Mouse (Mus musculus) forebrain, embryonic 16.5 days (tissue): ENCODE data around the gene Idh2. TPM values are rescaled to one million over a fixed set of nuclear protein-coding genes. Genes with fewer than 3 reads are reported as not detected.

Experiments
- ATAC-seq: fragments of 200-750 bp; cut with Nextera tagmentation; 2 replicates; pipeline ENCODE4 v1.8.0; 2017; ENCODE audit warnings: mild to moderate bottlenecking, moderate library complexity
- H3K27ac ChIP-seq: fragments of 300-500 bp; sonication (generic); 2 replicates; pipeline ENCODE4 v1.5.1; 2014; ENCODE audit warnings: low read length, control low read depth
- H3K27me3 ChIP-seq: fragments of 300-500 bp; sonication (generic); replicated peaks from 2 replicates; pipeline ENCODE4 v1.6.1; 2014; ENCODE audit warnings: low read length; ENCODE audit not compliant: control insufficient read depth, insufficient read depth
- H3K36me3 ChIP-seq: fragments of 300-500 bp; sonication (generic); 2 replicates; pipeline ENCODE4 v1.6.1; 2014; ENCODE audit not compliant: control insufficient read depth, insufficient read depth
- H3K4me1 ChIP-seq: fragments of 300-500 bp; sonication (generic); replicated peaks from 2 replicates; pipeline ENCODE4 v1.6.1; 2014; ENCODE audit warnings: low read length; ENCODE audit not compliant: control insufficient read depth, insufficient read depth
- H3K4me2 ChIP-seq: fragments of 300-500 bp; sonication (generic); 2 replicates; pipeline ENCODE4 v1.6.1; 2014; ENCODE audit warnings: mild to moderate bottlenecking, low read length, control low read depth
- H3K4me3 ChIP-seq: fragments of 300-500 bp; sonication (generic); replicated peaks from 2 replicates; pipeline ENCODE4 v1.5.1; 2014; ENCODE audit warnings: mild to moderate bottlenecking, low read length, control low read depth
- H3K9ac ChIP-seq: fragments of 300-500 bp; sonication (generic); replicated peaks from 2 replicates; pipeline ENCODE4 v1.6.1; 2014; ENCODE audit warnings: low read depth, low read length, control low read depth
- H3K9me3 ChIP-seq: fragments of 300-500 bp; sonication (generic); 2 replicates; pipeline ENCODE4 v1.6.1; 2016; ENCODE audit warnings: low read length; ENCODE audit not compliant: control insufficient read depth
- WGBS: fragments of 180-500 bp; shearing (Covaris S2); extraction: QIAGEN DNeasy Blood & Tissue Kit; methylation state at CpG from one replicate; pipeline ENCODE4 v1.1.7; 2014; 5-methylcytosine and 5-hydroxymethylcytosine counted together
- polyA plus RNA-seq: library from polyadenylated mRNA; unstranded; fragments of >200 nt; fragmentation: Nextera tagmentation; extraction: Ambion mirVana; gene quantifications from 2 replicates; pipeline ENCODE4 v1.2.1, GENCODE M21; 2015

Gene Idh2
- polyA plus RNA-seq, 1 experiment from 2014 or later = 286 TPM

- no peaks in the 10 kb centered on the region for H3K27me3 ChIP-seq
- ATAC-seq = no peak
- H3K36me3 ChIP-seq = no peaks in the 10 kb centered on the region
- H3K4me2 ChIP-seq = no peak overlapping the region
- peaks cover 11% of the 10 kb centered on the region for H3K4me1 ChIP-seq
- no peak overlapping the region for H3K4me3 ChIP-seq
- H3K9ac ChIP-seq = no peak overlapping the region
- no peaks in the 10 kb centered on the region for H3K9me3 ChIP-seq
- H3K27ac ChIP-seq = no peak overlapping the region
- 47% methylated on average over 12 of the region's 12 CpGs for WGBS
Measured at GRCm38 (mm10) chr7:80130344-80131055, 15.3 kb upstream of the Idh2 start.

- no peaks in the 10 kb centered on the region for H3K36me3 ChIP-seq
- H3K9ac ChIP-seq = no peak overlapping the region
- no peak overlapping the region for H3K27ac ChIP-seq
- no peaks in the 10 kb centered on the region for H3K27me3 ChIP-seq
- no peaks in the 10 kb centered on the region for H3K9me3 ChIP-seq
- peaks cover 3% of the 10 kb centered on the region for H3K4me1 ChIP-seq
- no peak overlapping the region for H3K4me2 ChIP-seq
- H3K4me3 ChIP-seq = no peak overlapping the region
- 66% methylated on average over 4 of the region's 4 CpGs for WGBS
- no peak for ATAC-seq
Measured at GRCm38 (mm10) chr7:80129278-80129677, 14.1 kb upstream of the Idh2 start.

- H3K4me3 ChIP-seq = no peak overlapping the region
- WGBS = 88% methylated on average over 2 of the region's 2 CpGs
- no peak for ATAC-seq
Measured at GRCm38 (mm10) chr7:80123672-80124071, 8.5 kb upstream of the Idh2 start.

GRCm38 (mm10) chr7:80123115-80123514 is 7.9 kb upstream of the Idh2 start:
- WGBS = 55% methylated on average over 4 of the region's 4 CpGs
- Histone ChIP-seq H3K4me2 (no peak overlapping the region), H3K4me1 (no peaks in the 10 kb centered on the region), H3K9ac (no peak overlapping the region), H3K27me3 (no peaks in the 10 kb centered on the region), H3K36me3 (no peaks in the 10 kb centered on the region), H3K4me3 (no peak overlapping the region), H3K9me3 (no peaks in the 10 kb centered on the region), H3K27ac (no peak overlapping the region)
- ATAC-seq = no peak

More at GRCm38 (mm10) chr7:80123672-80124071, 8.5 kb upstream of the Idh2 start:
- H3K36me3 ChIP-seq = no peaks in the 10 kb centered on the region
- no peaks in the 10 kb centered on the region for H3K27me3 ChIP-seq
- H3K4me1 ChIP-seq = no peaks in the 10 kb centered on the region
- no peak overlapping the region for H3K4me2 ChIP-seq
- no peak overlapping the region for H3K9ac ChIP-seq
- no peaks in the 10 kb centered on the region for H3K9me3 ChIP-seq
- H3K27ac ChIP-seq = no peak overlapping the region

GRCm38 (mm10) chr7:80121083-80121482 is 5.9 kb upstream of the Idh2 start:
- Histone ChIP-seq H3K4me1 (peaks cover 3% of the 10 kb centered on the region), H3K9me3 (no peaks in the 10 kb centered on the region), H3K9ac (no peak overlapping the region), H3K27me3 (no peaks in the 10 kb centered on the region), H3K4me3 (no peak overlapping the region), H3K27ac (no peak overlapping the region), H3K4me2 (no peak overlapping the region), H3K36me3 (no peaks in the 10 kb centered on the region)
- ATAC-seq = no peak
- 59% methylated on average over 5 of the region's 5 CpGs for WGBS

GRCm38 (mm10) chr7:80119198-80119597 is 4.0 kb upstream of the Idh2 start:
- Histone ChIP-seq H3K9ac (no peak overlapping the region), H3K36me3 (no peaks in the 10 kb centered on the region), H3K4me1 (peaks cover 11% of the 10 kb centered on the region), H3K4me2 (no peak overlapping the region), H3K27me3 (no peaks in the 10 kb centered on the region), H3K9me3 (no peaks in the 10 kb centered on the region), H3K27ac (no peak overlapping the region), H3K4me3 (no peak overlapping the region)
- 79% methylated on average over 4 of the region's 4 CpGs for WGBS
- ATAC-seq = no peak

- ATAC-seq = no peak
- Histone ChIP-seq H3K4me3 (peak overlapping the region; percentile 60; the same call in 1 of the 2 replicates), H3K9me3 (no peaks in the 10 kb centered on the region), H3K4me1 (peaks cover 38% of the 10 kb centered on the region), H3K4me2 (peak overlapping the region; percentile 52; the same call in 1 of the 2 replicates), H3K27ac (no peak overlapping the region), H3K27me3 (no peaks in the 10 kb centered on the region), H3K9ac (peak overlapping the region; percentile 81; the same call in 1 of the 2 replicates), H3K36me3 (no peaks in the 10 kb centered on the region)
- WGBS = 67% methylated on average over 2 of the region's 2 CpGs
Measured at GRCm38 (mm10) chr7:80116158-80116557, 966 bp upstream of the Idh2 start.

- WGBS = under 1% methylated on average over 41 of the region's 52 CpGs
- no peaks in the 10 kb centered on the region for H3K27me3 ChIP-seq
- peak overlapping the region; percentile 60 for H3K4me3 ChIP-seq
- H3K36me3 ChIP-seq = no peaks in the 10 kb centered on the region
- peak overlapping the region; percentile 98 for H3K27ac ChIP-seq
- peak overlapping the region; percentile 52 for H3K4me2 ChIP-seq
- peak; percentile 77 for ATAC-seq
- no peaks in the 10 kb centered on the region for H3K9me3 ChIP-seq
- H3K9ac ChIP-seq = peak overlapping the region; percentile 81
- H3K4me1 ChIP-seq = peaks cover 39% of the 10 kb centered on the region
Measured at GRCm38 (mm10) chr7:80114451-80115223, 555 bp downstream of the Idh2 start.

GRCm38 (mm10) chr7:80113989-80114388 is 1.2 kb downstream of the Idh2 start:
- Histone ChIP-seq H3K4me2 (peak overlapping the region; percentile 52), H3K9ac (peak overlapping the region; percentile 81), H3K36me3 (no peaks in the 10 kb centered on the region), H3K27ac (peak overlapping the region; percentile 98), H3K27me3 (no peaks in the 10 kb centered on the region), H3K4me3 (peak overlapping the region; percentile 60), H3K9me3 (no peaks in the 10 kb centered on the region), H3K4me1 (peaks cover 39% of the 10 kb centered on the region)
- ATAC-seq = 0 out of 2 replicates have a peak, but pooled peaks have one; percentile 0
- 4% methylated on average over 10 of the region's 10 CpGs for WGBS
